Mouse (Mus musculus) hindbrain, embryonic 16.5 days (tissue): ENCODE data around the gene Rc3h2. TPM values are rescaled to one million over a fixed set of nuclear protein-coding genes. Genes with fewer than 3 reads are reported as not detected.

Experiments used
- ATAC-seq: fragments of 200-750 bp; cut with Nextera tagmentation; 2 replicates; pipeline ENCODE4 v1.8.0; 2017; ENCODE audit warnings: moderate TSS enrichment, moderate library complexity
- H3K27ac ChIP-seq: fragments of 300-500 bp; sonication (generic); 2 replicates; pipeline ENCODE4 v1.5.1; 2014; ENCODE audit warnings: low read depth, mild to moderate bottlenecking, control low read depth, low read length, moderate library complexity
- H3K27me3 ChIP-seq: fragments of 300-500 bp; sonication (generic); replicated peaks from 2 replicates; pipeline ENCODE4 v1.6.1; 2014; ENCODE audit warnings: low read length; ENCODE audit not compliant: control insufficient read depth, insufficient read depth
- H3K36me3 ChIP-seq: fragments of 300-500 bp; sonication (generic); 2 replicates; pipeline ENCODE4 v1.6.1; 2014; ENCODE audit warnings: mild to moderate bottlenecking, low read length, moderate library complexity, mixed read lengths; ENCODE audit not compliant: control insufficient read depth, insufficient read depth
- H3K4me1 ChIP-seq: fragments of 300-500 bp; sonication (generic); 2 replicates; pipeline ENCODE4 v1.6.1; 2014; ENCODE audit warnings: low read depth, low read length; ENCODE audit not compliant: control insufficient read depth, insufficient read depth
- H3K4me2 ChIP-seq: fragments of 300-500 bp; sonication (generic); 2 replicates; pipeline ENCODE4 v1.6.1; 2014; ENCODE audit warnings: mild to moderate bottlenecking, low read length, control low read depth, moderate library complexity
- H3K4me3 ChIP-seq: fragments of 300-500 bp; sonication (generic); 2 replicates; pipeline ENCODE4 v1.5.1; 2014; ENCODE audit warnings: mild to moderate bottlenecking, low read length, control low read depth, moderate library complexity
- H3K9ac ChIP-seq: fragments of 300-500 bp; sonication (generic); 2 replicates; pipeline ENCODE4 v1.6.1; 2014; ENCODE audit warnings: low read depth, mild to moderate bottlenecking, control low read depth, low read length, moderate library complexity
- H3K9me3 ChIP-seq: fragments of 300-500 bp; sonication (generic); 2 replicates; pipeline ENCODE4 v1.6.1; 2014; ENCODE audit warnings: mild to moderate bottlenecking, low read length, moderate library complexity; ENCODE audit not compliant: control insufficient read depth
- WGBS: fragments of 180-500 bp; shearing (Covaris S2); extraction: QIAGEN DNeasy Blood & Tissue Kit; methylation state at CpG from one replicate; pipeline ENCODE4 v1.1.7; 2014; 5-methylcytosine and 5-hydroxymethylcytosine counted together
- polyA plus RNA-seq: library from polyadenylated mRNA; unstranded; fragments of >200 nt; fragmentation: Nextera tagmentation; extraction: Ambion mirVana; gene quantifications from 2 replicates; pipeline ENCODE4 v1.2.1, GENCODE M21; 2015

The Rc3h2 gene
- polyA plus RNA-seq, 1 experiment from 2014 or later: 16.3 TPM

GRCm38 (mm10) chr2:37430593-37431464 lies 8.1 kb upstream of the Rc3h2 start:
- under 1% methylated on average over 38 of the region's 38 CpGs for whole genome bisulfite sequencing
- Histone ChIP-seq H3K9ac (peak overlapping the region; percentile 86), H3K4me2 (peak overlapping the region; percentile 82), H3K27ac (peak overlapping the region; percentile 98), H3K4me3 (peak overlapping the region; percentile 96), H3K36me3 (peaks cover 8% of the 10 kb centered on the region), H3K27me3 (no peaks in the 10 kb centered on the region), H3K4me1 (peaks cover 12% of the 10 kb centered on the region), H3K9me3 (no peaks in the 10 kb centered on the region)
- peak; percentile 97 for ATAC-seq

DNA sequence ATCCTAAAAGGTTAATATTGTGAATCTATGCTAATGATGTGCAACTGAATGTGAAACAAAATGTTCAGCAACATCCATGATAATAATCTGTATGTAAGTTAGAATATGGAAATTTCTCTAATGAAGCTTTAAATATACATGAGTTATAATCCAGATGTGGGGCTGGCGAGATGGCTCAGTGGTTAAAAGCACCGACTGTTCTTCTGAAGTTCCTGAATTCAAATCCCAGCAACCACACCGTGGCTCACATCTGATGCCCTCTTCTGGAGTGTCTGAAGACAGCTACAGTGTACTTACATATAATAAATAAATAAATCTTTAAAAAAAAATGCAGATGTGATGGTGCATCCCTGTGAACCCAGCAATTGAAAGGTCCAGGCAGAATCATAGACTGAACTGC lies 968 bp upstream of the Rc3h2 start:
- H3K27ac ChIP-seq: no peak overlapping the region
- H3K27me3 ChIP-seq: no peaks in the 10 kb centered on the region
- H3K9me3 ChIP-seq: no peaks in the 10 kb centered on the region
- 51% methylated on average over 3 of the region's 3 CpGs for WGBS
- no peak overlapping the region for H3K9ac ChIP-seq
- peaks cover 9% of the 10 kb centered on the region for H3K4me1 ChIP-seq
- no peak overlapping the region for H3K4me2 ChIP-seq
- peaks cover 4% of the 10 kb centered on the region for H3K36me3 ChIP-seq
- ATAC-seq: no peak
- no peak overlapping the region for H3K4me3 ChIP-seq

DNA sequence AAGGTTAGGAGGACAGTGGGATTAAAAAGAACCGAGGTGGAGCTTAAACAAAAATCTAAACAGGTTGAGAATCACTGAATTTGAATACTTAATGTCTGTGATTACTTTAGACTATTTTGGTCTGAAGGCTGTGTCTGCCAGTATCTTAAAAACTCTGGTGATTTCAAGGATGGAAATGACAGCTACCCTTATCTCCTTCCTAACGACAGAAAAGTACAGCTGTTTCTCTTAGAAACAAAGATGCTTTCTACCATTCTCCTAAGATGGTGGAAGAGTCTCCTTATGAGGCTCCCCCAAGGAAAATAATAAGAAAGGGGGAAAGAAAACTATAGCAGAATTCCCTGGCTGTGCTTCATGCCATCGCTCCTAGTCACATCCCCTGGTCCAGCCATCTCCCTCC lies 800 bp downstream of the Rc3h2 start:
- H3K36me3 ChIP-seq: no peaks in the 10 kb centered on the region
- no peaks in the 10 kb centered on the region for H3K9me3 ChIP-seq
- H3K27ac ChIP-seq: peak overlapping the region; percentile 98
- peak overlapping the region; percentile 99 for H3K4me3 ChIP-seq
- WGBS: 5% methylated on average over 3 of the region's 3 CpGs
- no peaks in the 10 kb centered on the region for H3K27me3 ChIP-seq
- peaks cover 9% of the 10 kb centered on the region for H3K4me1 ChIP-seq
- H3K9ac ChIP-seq: peak overlapping the region; percentile 99
- H3K4me2 ChIP-seq: peak overlapping the region; percentile 77
- ATAC-seq: no peak

DNA sequence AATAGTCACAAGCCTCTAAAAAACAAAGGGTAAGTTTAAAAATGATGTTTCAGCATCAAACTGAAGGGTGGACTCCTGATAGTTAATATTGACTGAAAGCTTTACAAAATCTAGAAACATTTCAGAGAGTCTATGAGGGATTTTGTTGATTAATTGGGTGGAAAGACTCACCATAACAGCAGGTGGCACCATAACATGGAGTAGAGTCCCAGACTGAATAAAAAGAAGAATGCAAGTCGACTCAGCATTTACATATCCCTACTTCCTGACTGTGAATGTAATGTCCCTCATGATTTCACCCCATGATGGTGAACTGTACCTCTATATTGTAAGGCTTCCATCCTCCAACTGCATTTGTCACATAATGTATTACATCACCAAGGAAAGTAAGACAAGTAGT lies 27.2 kb downstream of the Rc3h2 start:
- Histone ChIP-seq H3K4me2 (no peak overlapping the region), H3K9me3 (no peaks in the 10 kb centered on the region), H3K4me3 (no peak overlapping the region), H3K36me3 (peaks cover 19% of the 10 kb centered on the region), H3K27ac (no peak overlapping the region), H3K27me3 (no peaks in the 10 kb centered on the region), H3K4me1 (no peaks in the 10 kb centered on the region), H3K9ac (no peak overlapping the region)
- no peak for ATAC-seq
- 60% methylated on average over 1 of the region's 1 CpGs for WGBS

DNA sequence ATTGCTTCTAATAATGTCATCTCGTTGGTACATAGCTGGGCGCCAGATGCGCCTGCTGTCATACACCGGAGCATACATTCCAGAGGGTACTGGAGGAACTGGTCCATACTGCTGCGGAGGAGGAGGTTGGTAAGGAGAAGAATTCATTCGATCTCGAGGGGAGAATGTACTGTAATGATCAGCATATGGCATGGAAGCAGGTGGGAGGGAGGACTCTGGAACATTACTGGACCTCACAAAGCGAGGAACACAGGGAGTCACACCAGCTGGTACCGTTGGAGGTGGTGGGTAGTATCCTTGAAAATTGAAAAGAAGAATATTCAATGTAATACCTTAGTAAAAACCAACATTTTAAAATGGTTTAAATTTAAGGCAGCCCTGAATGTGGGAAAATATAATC lies 39.8 kb downstream of the Rc3h2 start:
- H3K4me2 ChIP-seq: no peak overlapping the region
- WGBS: 90% methylated on average over 9 of the region's 9 CpGs

GRCm38 (mm10) chr2:37380189-37380588 lies 42.5 kb downstream of the Rc3h2 start:
- Histone ChIP-seq H3K9ac (no peak overlapping the region), H3K4me3 (no peak overlapping the region), H3K9me3 (no peaks in the 10 kb centered on the region), H3K27me3 (no peaks in the 10 kb centered on the region), H3K4me1 (no peaks in the 10 kb centered on the region), H3K27ac (no peak overlapping the region), H3K4me2 (no peak overlapping the region), H3K36me3 (peaks cover 24% of the 10 kb centered on the region)
- ATAC-seq: 0 out of 2 replicates have a peak, but pooled peaks have one; percentile 30
- 60% methylated on average over 2 of the region's 2 CpGs for WGBS

More for the DNA sequence above, 39.8 kb downstream of the Rc3h2 start:
- no peaks in the 10 kb centered on the region for H3K4me1 ChIP-seq
- H3K27me3 ChIP-seq: no peaks in the 10 kb centered on the region
- H3K9me3 ChIP-seq: no peaks in the 10 kb centered on the region
- H3K9ac ChIP-seq: no peak overlapping the region
- H3K4me3 ChIP-seq: no peak overlapping the region
- H3K36me3 ChIP-seq: peaks cover 13% of the 10 kb centered on the region
- no peak overlapping the region for H3K27ac ChIP-seq
- ATAC-seq: no peak

DNA sequence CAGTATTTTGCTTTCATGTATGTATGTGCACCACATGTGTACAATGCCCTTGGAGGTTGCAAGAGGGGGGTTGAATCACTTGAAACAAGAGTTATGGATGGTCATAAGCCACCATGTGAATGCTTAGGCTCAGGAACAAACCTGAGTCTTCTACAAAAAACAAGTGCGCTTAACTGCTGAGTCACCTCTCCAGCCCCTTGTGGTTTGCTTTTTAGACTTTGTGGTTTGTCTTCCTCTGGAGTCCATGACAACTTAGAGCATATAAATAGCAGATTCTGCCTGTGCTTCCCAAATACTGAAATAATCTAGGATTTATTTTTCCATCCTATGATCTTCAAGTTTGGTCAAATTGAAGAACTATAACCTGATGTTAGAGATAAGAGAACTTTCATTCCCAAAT lies 46.7 kb downstream of the Rc3h2 start:
- no peaks in the 10 kb centered on the region for H3K4me1 ChIP-seq
- 95% methylated on average over 1 of the region's 1 CpGs for WGBS
- no peak overlapping the region for H3K27ac ChIP-seq
- no peaks in the 10 kb centered on the region for H3K9me3 ChIP-seq
- no peaks in the 10 kb centered on the region for H3K27me3 ChIP-seq
- H3K36me3 ChIP-seq: peaks cover 14% of the 10 kb centered on the region
- no peak overlapping the region for H3K4me2 ChIP-seq
- no peak for ATAC-seq
- no peak overlapping the region for H3K4me3 ChIP-seq
- H3K9ac ChIP-seq: no peak overlapping the region

DNA sequence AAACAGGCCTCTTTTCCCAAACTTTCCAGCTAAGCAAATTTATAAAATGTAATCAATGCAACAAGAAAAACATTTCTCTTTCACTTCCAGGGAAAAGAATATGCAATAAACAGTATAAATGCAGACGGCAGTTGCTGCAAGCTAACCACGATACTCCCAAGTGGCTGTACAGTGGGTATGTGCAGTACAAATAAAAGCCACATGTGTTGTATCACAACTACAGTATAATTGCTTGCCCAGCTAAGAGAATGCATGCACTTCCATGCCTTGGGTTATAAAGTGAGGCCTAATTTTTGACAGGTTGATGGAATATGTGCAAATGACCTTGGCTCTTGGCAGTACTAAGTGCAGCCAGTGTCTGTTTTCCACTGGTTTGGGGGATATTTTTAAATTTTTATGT lies 52.1 kb downstream of the Rc3h2 start:
- H3K9ac ChIP-seq: no peak overlapping the region
- no peak overlapping the region for H3K4me3 ChIP-seq
- no peak for ATAC-seq
- H3K4me2 ChIP-seq: no peak overlapping the region
- no peak overlapping the region for H3K27ac ChIP-seq
- H3K36me3 ChIP-seq: 0 out of 2 replicates have a peak, but pooled peaks cover 3% of the 10 kb centered on the region
- H3K27me3 ChIP-seq: no peaks in the 10 kb centered on the region
- WGBS: 85% methylated on average over 2 of the region's 2 CpGs
- no peaks in the 10 kb centered on the region for H3K4me1 ChIP-seq
- no peaks in the 10 kb centered on the region for H3K9me3 ChIP-seq

GRCm38 (mm10) chr2:37359908-37360307 lies 62.8 kb downstream of the Rc3h2 start:
- H3K36me3 ChIP-seq: peaks cover 9% of the 10 kb centered on the region
- no peak for ATAC-seq
- H3K9me3 ChIP-seq: no peaks in the 10 kb centered on the region
- no peaks in the 10 kb centered on the region for H3K27me3 ChIP-seq
- 96% methylated on average over 2 of the region's 2 CpGs for WGBS
- H3K9ac ChIP-seq: no peak overlapping the region
- H3K4me3 ChIP-seq: no peak overlapping the region
- peaks cover 13% of the 10 kb centered on the region for H3K4me1 ChIP-seq
- no peak overlapping the region for H3K4me2 ChIP-seq
- H3K27ac ChIP-seq: no peak overlapping the region
